Comparison of ENCODE assay signal across 10 mouse cellular contexts in the genomic region with DNA sequence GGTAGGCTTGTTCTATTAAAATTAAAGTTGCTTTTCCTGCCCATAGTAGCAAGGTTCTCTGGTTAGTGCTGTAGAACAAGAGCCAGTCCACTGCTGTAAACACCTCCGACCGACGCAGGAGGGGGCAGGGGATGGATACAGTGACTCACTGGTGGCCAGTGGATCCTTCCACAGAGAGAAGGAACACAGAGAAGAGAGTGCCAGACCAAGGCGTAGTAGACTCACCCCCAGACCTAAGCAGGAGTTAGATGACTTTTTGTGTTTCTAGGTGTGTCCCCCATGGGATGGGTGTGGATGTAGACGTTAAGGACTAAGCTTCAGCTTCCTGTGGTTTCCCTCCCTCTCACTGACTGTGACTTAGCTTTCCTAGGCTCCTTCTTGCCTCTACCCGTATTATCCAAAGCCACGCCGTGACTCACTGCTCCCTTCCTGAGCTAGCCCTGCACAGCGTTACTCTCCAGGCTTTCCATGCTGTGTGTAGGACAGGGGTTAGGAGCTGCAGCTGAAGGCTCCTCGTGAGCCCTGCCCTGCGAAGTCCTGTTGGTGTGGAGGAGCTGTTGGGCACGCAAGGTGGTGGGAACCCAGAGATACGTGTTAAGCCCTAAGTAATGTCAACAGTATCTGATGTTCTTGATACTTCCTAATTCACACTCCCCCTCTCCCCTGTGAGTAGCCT. TPM values are rescaled to one million over a fixed set of nuclear protein-coding genes. Genes with fewer than 3 reads are reported as not detected.
DNase-seq lines count a peak whose midpoint lies in the region; ATAC-seq and TF ChIP-seq lines count a peak whose summit lies in the region.
"Had no signal": no experiment of that assay in that cellular context is flagged by ENCODE, and none has a peak within 500 bp of the region (broad histone marks: within the 10 kb centered on the region; RNA-seq: fewer than 3 reads in every experiment).

No protein-coding gene starts in this region.

- WGBS in lung, embryonic 14.5 days, result 52% methylated on average over 13 of the region's 13 CpGs
- WGBS in liver, postnatal 0 days (ENCODE audit: insufficient replicate concordance), result 56% methylated on average over 13 of the region's 13 CpGs

- no peaks in the 10 kb centered on the region for H3K36me3 ChIP-seq in lung, embryonic 14.5 days (ENCODE audit: insufficient read depth)
- H3K36me3 ChIP-seq in liver, postnatal 0 days (replicated peaks; ENCODE audit: insufficient read depth, low read length), result peaks cover 4% of the 10 kb centered on the region; the same call in 1 of the 2 replicates

- CTCF ChIA-PET in Patski (lab: Charles Lee), result interaction anchor here (0.8 to 1.9 kb wide), 5 partner anchors 8 to 47 kb away, joined by 3 to 6 read pairs (median 4); no protein-coding TSS in a partner anchor

- peaks cover 19% of the 10 kb centered on the region for H3K4me1 ChIP-seq in lung, embryonic 14.5 days (ENCODE audit: insufficient read depth)
- H3K4me1 ChIP-seq in liver, postnatal 0 days (ENCODE audit: insufficient read depth), result peaks cover 42% of the 10 kb centered on the region

- intact Hi-C loops in gastrocnemius, adult 2 months (cut with DNase I), result no loop called here

- H3K27me3 ChIP-seq in lung, embryonic 14.5 days (ENCODE audit: insufficient read depth, low read length), result no peaks in the 10 kb centered on the region; the same call in 1 of the 2 replicates
- H3K27me3 ChIP-seq in Patski, result no peaks in the 10 kb centered on the region
- no peaks in the 10 kb centered on the region for H3K27me3 ChIP-seq in liver, postnatal 0 days (ENCODE audit: insufficient read depth, low read length)
- H3K27me3 ChIP-seq: CH12.LX had no signal

- no peak overlapping the region for H3K9ac ChIP-seq in lung, embryonic 14.5 days
- H3K9ac ChIP-seq in liver, postnatal 0 days (replicated peaks), result no peak overlapping the region

- no peaks in the 10 kb centered on the region for H3K9me3 ChIP-seq in lung, embryonic 14.5 days (ENCODE audit: low read depth, low read length)
- no peaks in the 10 kb centered on the region for H3K9me3 ChIP-seq in liver, postnatal 0 days (ENCODE audit: low read length)

- POLR2A ChIA-PET in Patski (lab: Charles Lee), result no interaction called here

- TF ChIP-seq EP300 in liver, postnatal 0 days (IDR thresholded peaks at IDR 0.05; ENCODE audit: low read depth), result no peak

- H3K27ac ChIP-seq in gastrocnemius, adult 2 months, result peak overlapping the region; percentile 13; the same call in 1 of the 2 replicates
- 0 out of 2 replicates have a peak overlapping the region, but pooled peaks have one; percentile 18 for H3K27ac ChIP-seq in lung, embryonic 14.5 days (ENCODE audit: low read depth)
- no peak overlapping the region for H3K27ac ChIP-seq in liver, postnatal 0 days (ENCODE audit: low read depth)

- peak; percentile 46; the same call in 1 of the 2 replicates for ATAC-seq in lung, embryonic 14.5 days (ENCODE audit: insufficient read depth)
- peak; percentile 45 for ATAC-seq in Patski
- ATAC-seq in liver, postnatal 0 days, result peak; percentile 15; the same call in 1 of the 2 replicates

- TF ChIP-seq CTCF in gastrocnemius, adult 2 months (IDR thresholded peaks at IDR 0.05), result no peak
- TF ChIP-seq CTCF in lung, embryonic 14.5 days (IDR thresholded peaks at IDR 0.05; ENCODE audit: low read depth), result no peak
- no peak for TF ChIP-seq CTCF in Patski (IDR thresholded peaks at IDR 0.05)
- TF ChIP-seq CTCF in liver, postnatal 0 days (IDR thresholded peaks at IDR 0.05; ENCODE audit: low read depth), result no peak

- no peak overlapping the region for H3K4me3 ChIP-seq in gastrocnemius, adult 2 months
- H3K4me3 ChIP-seq in lung, embryonic 14.5 days (ENCODE audit: low read depth, low read length), result no peak overlapping the region
- H3K4me3 ChIP-seq in liver, postnatal 0 days (ENCODE audit: low read depth, low read length), result no peak overlapping the region

- no peak overlapping the region for H3K4me2 ChIP-seq in lung, embryonic 14.5 days
- no peak overlapping the region for H3K4me2 ChIP-seq in liver, postnatal 0 days (ENCODE audit: low read depth, low read length)

- DNase-seq in gastrocnemius, adult 2 months, result no peak
- DNase-seq in gastrocnemius, adult 18-20 months (ENCODE audit: low spot score), result no peak
- no peak for DNase-seq in lung, embryonic 14.5 days
- DNase-seq in lung, adult 18-20 months, result no peak
- DNase-seq in Patski (ENCODE audit: low read depth, low spot score), result no peak
- DNase-seq in liver, postnatal 0 days, result no peak
- no peak for DNase-seq in spleen, postnatal 14 days (ENCODE audit: low spot score in 2 of 2)
- no peak for DNase-seq in adrenal gland, postnatal 4 days (ENCODE audit: low spot score in 2 of 2)
- DNase-seq: embryo, embryonic 11 days had no signal

- in situ Hi-C loops in Patski (cut with MboI; ENCODE audit: low pct_unique_long_range_greater_than_20kb), result no loop called here

RNA-seq across cellular contexts. Expression of a gene that starts 52.6 kb away (rescaled TPM):
- 10 to 100 TPM; 21.5 to 28.3 TPM for total RNA-seq in gastrocnemius, adult 2 months (2021)
- total RNA-seq in gastrocnemius, adult 18-20 months (2021), result 10 to 100 TPM; 25.1 to 25.6 TPM
- 11.9 and 14.1 TPM in 2 replicates for polyA plus RNA-seq in lung, embryonic 14.5 days (2014; fragmentation: Nextera tagmentation; extraction: Ambion mirVana)
- 35.3 TPM for polyA plus RNA-seq in Patski (2021)
- polyA plus RNA-seq in liver, postnatal 0 days (2015; fragmentation: Nextera tagmentation; extraction: Ambion mirVana), result 4.5 and 5.9 TPM in 2 replicates
- total RNA-seq in adrenal gland, postnatal 4 days (2021), result 10 to 100 TPM; 49.9 to 55.3 TPM
